Mouse (Mus musculus) CH12.LX (cell line): ENCODE measurements around the gene Calhm1. TPM values are rescaled to one million over a fixed set of nuclear protein-coding genes. Genes with fewer than 3 reads are reported as not detected.

Experiments used
- DNase-seq: peaks from one replicate; pipeline ENCODE4 v3.0.0-alpha.2; 2013; ENCODE audit errors: extremely low read depth
- H3K27ac ChIP-seq: 2 replicates; pipeline ENCODE4 v1.5.1; 2012; ENCODE audit warnings: low read depth, mild to moderate bottlenecking, control low read depth, moderate library complexity; ENCODE audit not compliant: insufficient read depth
- H3K27me3 ChIP-seq: replicated peaks from 2 replicates; pipeline ENCODE3; 2012; ENCODE audit warnings: inconsistent platforms
- H3K36me3 ChIP-seq, 2 experiments: replicated peaks in 1 of 2; 2 replicates each; pipeline versions ENCODE3 to v1.6.1; 2012; ENCODE audit warnings: inconsistent platforms in 1 of 2, low read length in 1 of 2, mild to moderate bottlenecking in 1 of 2, mixed read lengths in 1 of 2, moderate library complexity in 1 of 2; ENCODE audit not compliant: control insufficient read depth in 1 of 2, insufficient read depth in 1 of 2
- H3K4me1 ChIP-seq, 2 experiments: 2 replicates each; pipeline ENCODE4 v1.6.1; 2012; ENCODE audit warnings: inconsistent platforms in 1 of 2, moderate library complexity in 1 of 2; ENCODE audit not compliant: insufficient read depth in 2 of 2, control insufficient read depth in 1 of 2
- H3K4me2 ChIP-seq: 2 replicates; pipeline ENCODE4 v1.6.1; 2012; ENCODE audit warnings: low read depth, mild to moderate bottlenecking, control low read depth; ENCODE audit not compliant: poor library complexity, insufficient read depth, severe bottlenecking
- H3K4me3 ChIP-seq, 3 experiments: fragments of 150-350 bp in 1 of 3; sonication (generic) in 1 of 3; replicated peaks in 1 of 3; 2 replicates each; pipeline versions ENCODE3 to v1.5.1; 2011 to 2012; ENCODE audit warnings: low read depth in 2 of 3, low read length in 2 of 3, mild to moderate bottlenecking in 2 of 3, moderate library complexity in 2 of 3, control low read depth in 1 of 3, improper control_type of control experiment in 1 of 3, inconsistent platforms in 1 of 3, mixed read lengths in 1 of 3; ENCODE audit not compliant: poor library complexity in 1 of 3
- H3K79me2 ChIP-seq: replicated peaks from 2 replicates; pipeline ENCODE4 v1.6.1; 2012; ENCODE audit warnings: mild to moderate bottlenecking, moderate library complexity; ENCODE audit not compliant: control insufficient read depth, poor library complexity, insufficient read depth, severe bottlenecking; ENCODE audit errors: extremely low read depth
- H3K9ac ChIP-seq: 2 replicates; pipeline ENCODE4 v1.6.1; 2012; ENCODE audit warnings: low read depth, mild to moderate bottlenecking, control low read depth, moderate library complexity; ENCODE audit not compliant: insufficient read depth
- H3K9me3 ChIP-seq: replicated peaks from 2 replicates; pipeline ENCODE3; 2012; ENCODE audit warnings: low read length, inconsistent platforms, mixed read lengths
- CHD2 ChIP-seq: IDR thresholded peaks from 2 replicates; pipeline ENCODE4 v1.6.1; 2011; ENCODE audit warnings: low read length, improper control_type of control experiment
- CTCF ChIP-seq, 2 experiments: IDR thresholded peaks in 1 of 2; conservative IDR thresholded peaks in 1 of 2; 2 replicates each; pipeline ENCODE4 v1.5.1; 2011 to 2012; ENCODE audit warnings: low read depth in 2 of 2, low read length in 2 of 2, improper control_type of control experiment in 1 of 2, inconsistent platforms in 1 of 2, mild to moderate bottlenecking in 1 of 2, moderate library complexity in 1 of 2
- ELF1 ChIP-seq: IDR thresholded peaks from 2 replicates; pipeline ENCODE4 v1.6.1; 2014; ENCODE audit warnings: low read depth, mild to moderate bottlenecking, inconsistent platforms, low read length, improper control_type of control experiment
- ETS1 ChIP-seq: conservative IDR thresholded peaks from 2 replicates; pipeline ENCODE4 v1.6.1; 2012; ENCODE audit warnings: low read depth, mild to moderate bottlenecking, inconsistent platforms, low read length, improper control_type of control experiment, moderate library complexity
- IRF4 ChIP-seq: IDR thresholded peaks from 2 replicates; pipeline ENCODE4 v1.6.1; 2014; ENCODE audit warnings: low read depth, mild to moderate bottlenecking, inconsistent platforms, low read length, improper control_type of control experiment
- MEF2A ChIP-seq: IDR thresholded peaks from 2 replicates; pipeline ENCODE4 v1.6.1; 2014; ENCODE audit warnings: low read depth, mild to moderate bottlenecking, inconsistent platforms, low read length, improper control_type of control experiment, borderline replicate concordance
- MYC ChIP-seq: IDR thresholded peaks from 2 replicates; pipeline ENCODE4 v1.6.1; 2011; ENCODE audit warnings: low read depth, mild to moderate bottlenecking, improper control_type of control experiment, low read length
- NRF1 ChIP-seq: IDR thresholded peaks from 2 replicates; pipeline ENCODE4 v1.6.1; 2014; ENCODE audit warnings: low read depth, mild to moderate bottlenecking, inconsistent platforms, low read length, improper control_type of control experiment, moderate library complexity
- PAX5 ChIP-seq: IDR thresholded peaks from 2 replicates; pipeline ENCODE4 v1.6.1; 2012; ENCODE audit warnings: low read length, inconsistent platforms, mixed read lengths
- RAD21 ChIP-seq: IDR thresholded peaks from 2 replicates; pipeline ENCODE4 v1.6.1; 2011; ENCODE audit warnings: low read depth, mild to moderate bottlenecking, low read length, improper control_type of control experiment, moderate library complexity
- RCOR1 ChIP-seq: conservative IDR thresholded peaks from 2 replicates; pipeline ENCODE4 v1.6.1; 2012; ENCODE audit warnings: low read depth, mild to moderate bottlenecking, inconsistent platforms, low read length, improper control_type of control experiment
- SIN3A ChIP-seq: IDR thresholded peaks from 2 replicates; pipeline ENCODE4 v1.6.1; 2012; ENCODE audit warnings: low read length, improper control_type of control experiment, inconsistent platforms
- SMC3 ChIP-seq: IDR thresholded peaks from 2 replicates; pipeline ENCODE4 v1.6.1; 2011; ENCODE audit warnings: low read depth, low read length, improper control_type of control experiment
- UBTF ChIP-seq: IDR thresholded peaks from 2 replicates; pipeline ENCODE4 v1.6.1; 2012; ENCODE audit warnings: low read depth, mild to moderate bottlenecking, inconsistent platforms, low read length, improper control_type of control experiment, moderate library complexity
- USF1 ChIP-seq: IDR thresholded peaks from 2 replicates; pipeline ENCODE4 v1.6.1; 2014; ENCODE audit warnings: low read depth, mild to moderate bottlenecking, inconsistent platforms, low read length, improper control_type of control experiment
- USF2 ChIP-seq: conservative IDR thresholded peaks from 2 replicates; pipeline ENCODE4 v1.6.1; 2011; ENCODE audit warnings: low read depth, low read length, improper control_type of control experiment
- ZC3H11A ChIP-seq: IDR thresholded peaks from 2 replicates; pipeline ENCODE4 v1.6.1; 2012; ENCODE audit warnings: low read depth, mild to moderate bottlenecking, inconsistent platforms, low read length, improper control_type of control experiment
- ZNF384 ChIP-seq: IDR thresholded peaks from 2 replicates; pipeline ENCODE4 v1.6.1; 2012; ENCODE audit warnings: low read depth, low read length, improper control_type of control experiment, inconsistent platforms
- dilution Hi-C: fragments of 300-500 bp; cut with MboI; formaldehyde crosslinking; loops from 2 replicates; pipeline ENCODE4 v1.14.3; 2020; ENCODE audit warnings: low sequenced_read_pairs; ENCODE audit not compliant: extremely low pct_unique_long_range_greater_than_20kb, extremely low pct_ligation_motif_present
- in situ Hi-C: fragments of 300-500 bp; cut with MboI; formaldehyde crosslinking; loops from 3 replicates; pipeline ENCODE4 v1.14.3; 2019; ENCODE audit warnings: low sequenced_read_pairs, low pct_ligation_motif_present, low pct_unique_long_range_greater_than_20kb, mixed read lengths
- polyA plus RNA-seq: library from polyadenylated mRNA; unstranded; fragments of >175 nt; gene quantifications from 2 replicates; pipeline ENCODE4 v1.2.1, GENCODE M21; 2012; ENCODE audit warnings: low read depth; ENCODE audit not compliant: insufficient read length
- total RNA-seq, 2 experiments: library from RNA; depleted of rRNA; stranded (reverse); fragments of 300-350 nt in 1 of 2; fragments of >200 nt in 1 of 2; gene quantifications; 2 replicates each; pipeline ENCODE4 v1.2.3; 2012 to 2014

Calhm1 gene
- total and polyA plus RNA-seq, 3 experiments: not detected

GRCm38 (mm10) chr19:47175472-47175871 lies 31.4 kb upstream of the Calhm1 start:
- in situ Hi-C loops (loop anchor here (5.0 to 10.0 kb wide), 2 partner anchors 89 to 157 kb away; no protein-coding TSS in a partner anchor), dilution Hi-C loops (no loop called here)
- Histone ChIP-seq H3K9ac (no peak overlapping the region), H3K27me3 (peaks cover 62% of the 10 kb centered on the region), H3K36me3 (no peaks in the 10 kb centered on the region), H3K4me3 (no peak overlapping the region), H3K9me3 (peaks cover 18% of the 10 kb centered on the region), H3K4me1 (peaks cover 5 to 16% of the 10 kb centered on the region in 2 experiments), H3K4me2 (no peak overlapping the region), H3K27ac (no peak overlapping the region), H3K79me2 (no peaks in the 10 kb centered on the region)
- DNase-seq: peak; percentile 50
- TF ChIP-seq PAX5 (no peak), CTCF (conservative IDR thresholded peaks at IDR 0.05 in 1 of 2, IDR thresholded peaks at IDR 0.05 in 1 of 2; ENCODE audit: low read depth in 2 of 2, low read length in 2 of 2) (peak in 1 of 2 experiments; percentile 49; a peak in 2 of 4 replicates)

- in situ Hi-C loops (loop anchor here (10.0 kb wide), 1 partner anchor 90 kb away; no protein-coding TSS in a partner anchor), dilution Hi-C loops (no loop called here)
- Histone ChIP-seq H3K4me2 (no peak overlapping the region), H3K9me3 (peaks cover 23% of the 10 kb centered on the region), H3K4me3 (no peak overlapping the region), H3K9ac (no peak overlapping the region), H3K36me3 (no peaks in the 10 kb centered on the region), H3K27me3 (peaks cover 53% of the 10 kb centered on the region), H3K27ac (no peak overlapping the region), H3K4me1 (peaks cover 3 to 14% of the 10 kb centered on the region in 2 experiments), H3K79me2 (no peaks in the 10 kb centered on the region)
- DNase-seq: peak; percentile 40
- TF ChIP-seq NRF1 (no peak), CTCF (conservative IDR thresholded peaks at IDR 0.05 in 1 of 2, IDR thresholded peaks at IDR 0.05 in 1 of 2; ENCODE audit: low read depth in 2 of 2, low read length in 2 of 2) (peak; percentile 27 to 71; a peak in 3 of 4 replicates), RAD21 (peak; percentile 51), SMC3 (peak; percentile 54), ZNF384 (no peak)
These were observed 30.5 kb upstream of the Calhm1 start for GRCm38 (mm10) chr19:47174515-47174914.

- Histone ChIP-seq H3K36me3 (no peaks in the 10 kb centered on the region), H3K4me3 (peak overlapping the region; percentile 40 to 52 (median 48)), H3K79me2 (no peaks in the 10 kb centered on the region), H3K9me3 (peaks cover 12% of the 10 kb centered on the region), H3K27ac (no peak overlapping the region), H3K9ac (peak overlapping the region; percentile 58), H3K27me3 (peaks cover 15% of the 10 kb centered on the region), H3K4me1 (peaks cover 0 to 13% of the 10 kb centered on the region in 2 experiments; a peak in 2 of 4 replicates), H3K4me2 (peak overlapping the region; percentile 83)
- TF ChIP-seq CHD2 (no peak), USF2 (no peak), USF1 (no peak), SMC3 (peak; percentile 87), RCOR1 (no peak), UBTF (no peak), IRF4 (peak; percentile 72), ZC3H11A (peak; percentile 30; the same call in 1 of the 2 replicates), ELF1 (0 out of 2 replicates have a peak, but pooled peaks have one; percentile 14), RAD21 (peak; percentile 84), MYC (peak; percentile 39; the same call in 1 of the 2 replicates), ETS1 (no peak), MEF2A (peak; percentile 16; the same call in 1 of the 2 replicates), SIN3A (no peak), CTCF (conservative IDR thresholded peaks at IDR 0.05 in 1 of 2, IDR thresholded peaks at IDR 0.05 in 1 of 2; ENCODE audit: low read depth in 2 of 2, low read length in 2 of 2) (peak; percentile 92 to 97)
- dilution Hi-C loops: no loop called here
- DNase-seq: peak; percentile 86
- in situ Hi-C loops: loop anchor here (5.0 to 10.0 kb wide), 2 partner anchors 37 to 54 kb away; no protein-coding TSS in a partner anchor
These were observed 24.8 kb upstream of the Calhm1 start for GRCm38 (mm10) chr19:47168793-47169412.
